Mouse (Mus musculus) 3T3-L1 (cell line): ENCODE measurements at regions not wholly inside any gene's neighbourhood (a gene's known extent, or its start where the extent isn't known, plus 50 kb on each side); places are given as distances from the start of the nearest gene placed in this dataset.
"Not testable (repeated sequence)": the region's sequence is repeated elsewhere in the genome, so short reads cannot be mapped to it uniquely, and the experiment has no call there.

ENCODE experiments used
- DNase-seq: peaks from one replicate; pipeline ENCODE4 v3.0.0-alpha.2; 2015; ENCODE audit warnings: low read depth, low spot score

GRCm38 (mm10) chr8:118209301-118209700 is 74.2 kb upstream of the Cdh13 start:
- DNase-seq = not testable (repeated sequence)

- peak; percentile 9 for DNase-seq
These were observed 92.7 kb upstream of the Cdh13 start for GRCm38 (mm10) chr8:118190866-118191265.

- no peak for DNase-seq
These were observed 94.3 kb upstream of the Cdh13 start for GRCm38 (mm10) chr8:118189226-118189625.

- DNase-seq = no peak
These were observed 114.5 kb upstream of the Cdh13 start for GRCm38 (mm10) chr8:118169001-118169413.

DNA sequence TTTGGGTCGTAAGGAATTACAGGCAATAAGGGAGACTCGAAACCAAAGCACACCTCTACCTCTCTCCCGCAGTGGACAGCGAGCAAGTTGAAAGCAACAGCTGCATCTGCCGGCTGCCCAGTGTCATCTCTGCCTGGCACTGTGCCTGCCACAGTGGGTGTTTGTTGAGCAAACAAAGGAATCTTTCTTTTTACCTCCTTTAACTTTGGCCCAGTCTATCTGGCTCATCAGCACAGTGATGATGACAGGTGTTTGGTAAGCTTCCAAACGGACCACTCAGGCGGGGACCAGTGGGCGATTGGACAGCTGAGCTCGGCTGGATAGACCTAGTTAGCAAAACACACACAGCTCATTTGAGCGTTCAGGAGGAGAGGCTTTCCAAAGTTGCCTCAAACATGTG is 121.4 kb upstream of the Cdh13 start:
- peak; percentile 25 for DNase-seq

- no peak for DNase-seq
These were observed 136.0 kb upstream of the Cdh13 start for GRCm38 (mm10) chr8:118147359-118148205.

- no peak for DNase-seq
These were observed 139.0 kb upstream of the Cdh13 start for GRCm38 (mm10) chr8:118144546-118144945.

DNA sequence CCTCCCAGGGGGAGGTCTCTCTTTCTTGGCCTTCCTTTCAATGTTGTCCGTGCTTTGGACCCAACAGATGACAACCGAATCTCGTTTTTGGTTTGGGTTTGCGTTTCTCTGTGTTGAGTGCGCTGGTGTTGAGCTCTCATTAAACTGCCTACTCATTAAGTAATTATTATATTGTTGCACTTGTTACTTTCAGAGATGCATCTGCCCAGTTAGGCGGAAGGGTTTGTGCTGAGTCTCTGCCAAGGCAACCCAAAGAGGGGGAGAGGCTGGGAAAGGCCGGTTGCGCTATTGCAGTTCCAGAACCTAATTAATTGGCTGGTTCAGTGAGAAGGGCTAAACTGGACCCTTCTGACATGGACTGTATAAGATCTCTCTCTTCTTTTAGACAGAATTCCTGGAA is 141.2 kb upstream of the Cdh13 start:
- DNase-seq = no peak

DNA sequence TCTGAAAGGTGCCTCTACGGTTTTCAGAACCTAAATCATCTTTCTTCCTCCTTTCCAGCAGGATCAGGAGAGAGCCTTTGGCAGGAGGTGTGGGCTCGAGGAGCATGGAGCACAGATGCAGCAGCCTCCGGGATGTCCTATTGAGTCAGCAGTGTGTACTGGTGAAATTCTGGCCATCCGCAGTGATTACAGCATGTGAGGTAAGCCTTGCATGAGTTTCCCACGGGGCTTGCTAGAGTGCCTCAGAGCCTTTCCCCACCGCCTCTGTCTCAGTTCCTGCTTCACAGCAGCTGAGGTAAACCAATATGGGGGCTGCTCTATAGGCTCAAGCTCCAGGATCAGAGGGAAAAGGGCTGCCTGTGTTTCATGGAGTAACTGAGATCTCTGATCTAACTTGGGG is 143.6 kb upstream of the Cdh13 start:
- peak; percentile 9 for DNase-seq

DNA sequence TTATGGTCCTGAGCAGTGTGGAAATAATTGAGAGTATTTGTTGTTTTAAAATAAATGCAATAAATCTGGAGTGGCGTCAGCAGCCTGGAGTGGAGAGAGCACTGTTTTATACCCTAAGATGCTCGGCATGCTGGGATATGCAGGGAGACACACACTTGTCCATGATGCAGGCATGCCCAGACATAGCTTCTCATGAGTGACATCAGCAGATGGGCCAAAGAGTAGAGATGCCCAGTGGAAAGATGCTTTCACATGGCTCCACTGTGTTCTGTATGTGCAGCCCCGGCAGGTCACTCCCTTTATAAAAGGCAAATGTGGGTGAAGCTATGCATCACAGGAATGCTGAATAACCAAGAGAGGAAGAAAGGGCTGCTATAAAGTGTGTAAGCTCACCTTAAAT is 145.7 kb upstream of the Cdh13 start:
- DNase-seq = no peak

DNA sequence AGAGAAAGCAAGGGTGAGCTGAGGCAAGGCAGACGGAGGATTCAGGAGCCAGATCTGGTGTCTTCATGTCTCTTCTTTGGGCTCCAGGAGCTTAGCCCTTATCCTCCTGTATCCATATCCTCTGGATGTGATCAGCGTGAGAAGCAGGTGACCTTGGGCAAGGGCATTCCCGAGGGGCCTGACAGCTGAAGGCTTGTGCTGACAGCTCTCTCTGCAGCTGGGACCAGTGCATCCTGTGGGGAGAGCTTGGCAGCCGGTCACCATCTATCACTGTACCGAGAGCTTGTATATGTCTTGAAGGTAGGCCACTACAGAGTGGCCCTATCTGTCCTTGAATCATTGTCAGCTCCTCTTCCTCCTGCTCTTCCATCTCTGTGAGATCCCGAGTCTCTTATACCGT is 158.5 kb upstream of the Cdh13 start:
- DNase-seq = no peak

- no peak for DNase-seq
These were observed 169.3 kb upstream of the Cdh13 start for GRCm38 (mm10) chr8:118114253-118114652.

DNA sequence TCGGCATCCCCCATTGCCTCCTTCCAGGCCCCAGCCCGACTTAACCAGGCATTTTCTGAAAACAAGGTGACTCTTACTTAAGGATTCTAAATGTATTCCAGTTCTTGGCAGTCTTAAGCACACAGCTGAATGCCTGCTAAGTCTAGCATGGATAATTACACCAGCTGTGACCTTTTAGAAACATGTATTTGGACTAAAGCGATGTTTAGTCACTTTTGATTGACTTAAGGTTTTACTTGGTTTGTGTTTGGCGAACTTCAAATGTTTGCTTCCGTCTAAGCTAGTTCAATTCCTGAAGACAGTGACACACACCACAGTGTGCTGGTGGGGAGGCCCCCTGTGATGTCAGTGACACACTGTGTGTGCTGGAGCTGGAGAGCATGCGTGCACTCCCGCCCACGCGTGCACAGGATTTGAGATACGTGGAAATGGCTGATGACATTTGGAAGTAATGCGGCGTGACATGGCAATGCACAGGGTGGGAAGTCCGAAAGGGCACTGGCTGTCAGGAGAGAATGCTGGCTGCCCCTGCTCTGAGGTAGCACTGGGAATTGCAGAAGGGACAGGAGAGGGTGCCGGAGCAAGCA is 179.0 kb upstream of the Cdh13 start:
- DNase-seq = no peak

DNA sequence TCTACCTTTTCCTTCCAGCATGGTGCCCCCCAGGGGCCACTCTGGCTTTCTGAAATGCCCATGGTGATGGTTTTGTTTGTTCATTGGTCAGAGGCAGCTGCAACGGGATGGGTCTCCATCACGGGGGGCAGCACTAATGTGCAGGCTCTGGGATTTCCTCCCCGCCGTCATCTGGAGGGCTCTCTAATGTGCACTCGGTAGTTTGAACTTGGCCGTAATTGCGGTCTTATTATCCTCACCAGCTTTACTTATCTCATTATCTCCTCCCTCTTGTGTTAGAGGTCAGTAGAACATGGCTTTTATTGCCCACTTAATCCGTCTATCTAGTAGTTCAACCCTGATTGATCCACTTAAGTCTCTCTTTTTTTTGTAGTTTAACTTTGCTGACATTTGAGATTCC is 182.2 kb upstream of the Cdh13 start:
- no peak for DNase-seq

DNA sequence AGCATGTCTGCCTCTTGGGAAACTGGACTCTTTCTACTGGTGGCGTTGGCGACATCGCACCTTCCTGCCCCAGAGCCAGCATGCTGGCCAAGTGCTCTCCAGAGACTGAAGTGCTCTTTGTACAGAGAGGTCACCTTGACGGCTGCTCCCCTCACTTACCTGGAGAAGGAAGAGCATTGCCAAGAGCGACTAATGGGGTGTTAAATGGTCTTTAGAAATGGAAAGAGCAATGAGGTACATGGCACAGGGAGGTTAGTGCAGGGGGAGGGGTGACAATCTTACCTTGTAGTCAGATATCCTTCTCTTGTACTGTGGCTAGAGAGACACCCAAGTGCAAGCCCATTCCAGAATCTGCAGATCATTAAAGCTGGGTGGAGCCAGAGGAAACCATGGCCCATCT is 220.8 kb upstream of the Cdh13 start:
- DNase-seq = no peak

GRCm38 (mm10) chr8:118056781-118057180 is 226.8 kb upstream of the Cdh13 start:
- no peak for DNase-seq

GRCm38 (mm10) chr8:118055536-118055935 is 228.0 kb upstream of the Cdh13 start:
- DNase-seq = no peak

GRCm38 (mm10) chr8:118050386-118050785 is 233.1 kb upstream of the Cdh13 start:
- DNase-seq = no peak

- no peak for DNase-seq
These were observed 240.6 kb upstream of the Mphosph6 start for GRCm38 (mm10) chr8:118042253-118042860.

GRCm38 (mm10) chr8:118041253-118041652 is 239.5 kb upstream of the Mphosph6 start:
- DNase-seq = peak; percentile 31

- DNase-seq = no peak
These were observed 236.1 kb upstream of the Mphosph6 start for GRCm38 (mm10) chr8:118037801-118038200.

DNA sequence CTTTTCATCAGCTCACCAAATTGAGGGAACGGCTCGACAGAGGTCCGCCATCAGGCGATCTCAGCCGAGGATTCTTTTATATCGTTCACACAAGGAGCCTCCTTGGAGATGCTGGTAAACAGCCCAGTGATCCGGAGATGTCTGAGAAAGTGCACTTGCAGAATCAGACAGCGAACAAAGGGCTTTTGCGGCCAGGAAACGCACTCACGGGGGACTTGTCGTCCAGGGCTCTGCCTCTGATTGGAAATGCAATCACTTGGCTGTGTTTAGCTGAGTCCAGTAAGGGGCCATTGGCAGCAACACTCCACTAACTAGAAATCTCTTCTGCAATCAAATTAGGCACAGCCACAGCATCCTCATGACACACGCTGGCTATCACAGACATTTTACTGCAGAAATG is 232.3 kb upstream of the Mphosph6 start:
- DNase-seq = no peak

DNA sequence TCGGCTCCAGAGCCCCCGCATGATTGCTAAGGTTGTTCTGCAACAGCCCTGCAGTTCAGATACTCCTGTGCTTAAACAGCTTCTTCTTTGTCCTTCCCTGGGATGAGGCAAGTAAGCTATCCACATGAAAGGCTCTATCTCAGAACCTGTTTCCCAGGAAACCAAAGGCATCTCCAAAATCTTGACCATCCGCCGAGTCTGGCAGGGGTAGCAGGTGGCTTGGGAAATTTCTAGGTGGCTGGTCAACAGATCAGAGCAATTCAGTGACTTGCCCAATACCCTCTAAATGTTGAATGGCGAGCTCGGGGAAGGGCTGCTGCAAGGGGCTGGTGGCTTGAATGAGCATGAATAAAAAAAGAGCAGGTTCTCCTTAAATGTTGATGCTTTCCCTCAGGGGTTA is 229.7 kb upstream of the Mphosph6 start:
- DNase-seq = no peak
